Mouse (Mus musculus) thymus, adult 2 months (tissue): ENCODE data around the gene Tac4.

Experiments
- CTCF ChIP-seq: fragments of 200-500 bp; IDR thresholded peaks from 2 replicates; pipeline ENCODE4 v1.5.1; 2012; ENCODE audit warnings: mild to moderate bottlenecking, control low read depth, low read length, moderate library complexity, borderline replicate concordance; ENCODE audit not compliant: control insufficient read depth, poor library complexity, insufficient read depth; ENCODE audit errors: extremely low read depth
- POLR2A ChIP-seq: fragments of 200-500 bp; IDR thresholded peaks from 2 replicates; pipeline ENCODE4 v1.6.1; 2012; ENCODE audit warnings: mild to moderate bottlenecking, low read length, control low read depth, moderate library complexity; ENCODE audit not compliant: control insufficient read depth, poor library complexity, insufficient read depth; ENCODE audit errors: extremely low read depth

GRCm38 (mm10) chr11:95305600-95305999 lies 44.3 kb downstream of the Tac4 start:
- TF ChIP-seq CTCF: no peak
- no peak for TF ChIP-seq POLR2A
